Mouse (Mus musculus): Measurements from ENCODE around the gene Lrrc75a.

Gene Lrrc75a

GRCm38 (mm10) chr11:62645337-62645675 is 3.0 kb downstream of the Lrrc75a start:
- DNase-seq (ENCODE audit: low spot score), result no peak

GRCm38 (mm10) chr11:62644602-62645336 is 3.6 kb downstream of the Lrrc75a start:
- no peak for DNase-seq (ENCODE audit: low spot score)

- DNase-seq (ENCODE audit: low spot score), result no peak
Observed at GRCm38 (mm10) chr11:62643681-62644363, 4.5 kb downstream of the Lrrc75a start.

GRCm38 (mm10) chr11:62643011-62643631 is 5.2 kb downstream of the Lrrc75a start:
- no peak for DNase-seq (ENCODE audit: low spot score)

- no peak for DNase-seq (ENCODE audit: low spot score)
Observed at GRCm38 (mm10) chr11:62642023-62642844, 6.1 kb downstream of the Lrrc75a start.

GRCm38 (mm10) chr11:62640378-62640777 is 7.9 kb downstream of the Lrrc75a start:
- DNase-seq (ENCODE audit: low spot score), result no peak

GRCm38 (mm10) chr11:62638402-62638801 is 9.9 kb downstream of the Lrrc75a start:
- DNase-seq (ENCODE audit: low spot score), result no peak

GRCm38 (mm10) chr11:62637806-62638205 is 10.5 kb downstream of the Lrrc75a start:
- no peak for DNase-seq (ENCODE audit: low spot score)

GRCm38 (mm10) chr11:62637401-62637800 is 10.9 kb downstream of the Lrrc75a start:
- no peak for DNase-seq (ENCODE audit: low spot score)

GRCm38 (mm10) chr11:62636840-62637221 is 11.5 kb downstream of the Lrrc75a start:
- no peak for DNase-seq (ENCODE audit: low spot score)

- no peak for DNase-seq (ENCODE audit: low spot score)
Observed at GRCm38 (mm10) chr11:62636105-62636839, 12.1 kb downstream of the Lrrc75a start.

- DNase-seq (ENCODE audit: low spot score), result no peak
Observed at GRCm38 (mm10) chr11:62635406-62635805, 12.9 kb downstream of the Lrrc75a start.

GRCm38 (mm10) chr11:62631138-62631537 is 17.2 kb downstream of the Lrrc75a start:
- DNase-seq (ENCODE audit: low spot score), result peak; percentile 56

GRCm38 (mm10) chr11:62630225-62630821 is 18.0 kb downstream of the Lrrc75a start:
- DNase-seq (ENCODE audit: low spot score), result peak; percentile 49

- DNase-seq (ENCODE audit: low spot score), result peak; percentile 89
Observed at GRCm38 (mm10) chr11:62629352-62630224, 18.7 kb downstream of the Lrrc75a start.

GRCm38 (mm10) chr11:62624341-62625291 is 23.7 kb downstream of the Lrrc75a start:
- DNase-seq (ENCODE audit: low spot score), result peak; percentile 60

GRCm38 (mm10) chr11:62622850-62623249 is 25.5 kb downstream of the Lrrc75a start:
- DNase-seq (ENCODE audit: low spot score), result peak; percentile 66

- DNase-seq (ENCODE audit: low spot score), result no peak
Observed at GRCm38 (mm10) chr11:62621586-62622283, 26.6 kb downstream of the Lrrc75a start.

Measured in embryo, embryonic 10 days (tissue).